Mouse (Mus musculus) forebrain, embryonic 16.5 days (tissue): ENCODE measurements around the gene Mcpt9. TPM values are rescaled to one million over a fixed set of nuclear protein-coding genes. Genes with fewer than 3 reads are reported as not detected.
"Not testable (repeated sequence)": the region's sequence is repeated elsewhere in the genome, so short reads cannot be mapped to it uniquely, and the experiment has no call there.

Experiments used
- ATAC-seq: fragments of 200-750 bp; cut with Nextera tagmentation; 2 replicates; pipeline ENCODE4 v1.8.0; 2017; ENCODE audit warnings: mild to moderate bottlenecking, moderate library complexity
- H3K27ac ChIP-seq: fragments of 300-500 bp; sonication (generic); 2 replicates; pipeline ENCODE4 v1.5.1; 2014; ENCODE audit warnings: low read length, control low read depth
- H3K27me3 ChIP-seq: fragments of 300-500 bp; sonication (generic); replicated peaks from 2 replicates; pipeline ENCODE4 v1.6.1; 2014; ENCODE audit warnings: low read length; ENCODE audit not compliant: control insufficient read depth, insufficient read depth
- H3K36me3 ChIP-seq: fragments of 300-500 bp; sonication (generic); 2 replicates; pipeline ENCODE4 v1.6.1; 2014; ENCODE audit not compliant: control insufficient read depth, insufficient read depth
- H3K4me1 ChIP-seq: fragments of 300-500 bp; sonication (generic); replicated peaks from 2 replicates; pipeline ENCODE4 v1.6.1; 2014; ENCODE audit warnings: low read length; ENCODE audit not compliant: control insufficient read depth, insufficient read depth
- H3K4me2 ChIP-seq: fragments of 300-500 bp; sonication (generic); 2 replicates; pipeline ENCODE4 v1.6.1; 2014; ENCODE audit warnings: mild to moderate bottlenecking, low read length, control low read depth
- H3K4me3 ChIP-seq: fragments of 300-500 bp; sonication (generic); replicated peaks from 2 replicates; pipeline ENCODE4 v1.5.1; 2014; ENCODE audit warnings: mild to moderate bottlenecking, low read length, control low read depth
- H3K9ac ChIP-seq: fragments of 300-500 bp; sonication (generic); replicated peaks from 2 replicates; pipeline ENCODE4 v1.6.1; 2014; ENCODE audit warnings: low read depth, low read length, control low read depth
- H3K9me3 ChIP-seq: fragments of 300-500 bp; sonication (generic); 2 replicates; pipeline ENCODE4 v1.6.1; 2016; ENCODE audit warnings: low read length; ENCODE audit not compliant: control insufficient read depth
- WGBS: fragments of 180-500 bp; shearing (Covaris S2); extraction: QIAGEN DNeasy Blood & Tissue Kit; methylation state at CpG from one replicate; pipeline ENCODE4 v1.1.7; 2014; 5-methylcytosine and 5-hydroxymethylcytosine counted together
- polyA plus RNA-seq: library from polyadenylated mRNA; unstranded; fragments of >200 nt; fragmentation: Nextera tagmentation; extraction: Ambion mirVana; gene quantifications from 2 replicates; pipeline ENCODE4 v1.2.1, GENCODE M21; 2015

Gene Mcpt9
- polyA plus RNA-seq: not detected in 2 replicates

DNA sequence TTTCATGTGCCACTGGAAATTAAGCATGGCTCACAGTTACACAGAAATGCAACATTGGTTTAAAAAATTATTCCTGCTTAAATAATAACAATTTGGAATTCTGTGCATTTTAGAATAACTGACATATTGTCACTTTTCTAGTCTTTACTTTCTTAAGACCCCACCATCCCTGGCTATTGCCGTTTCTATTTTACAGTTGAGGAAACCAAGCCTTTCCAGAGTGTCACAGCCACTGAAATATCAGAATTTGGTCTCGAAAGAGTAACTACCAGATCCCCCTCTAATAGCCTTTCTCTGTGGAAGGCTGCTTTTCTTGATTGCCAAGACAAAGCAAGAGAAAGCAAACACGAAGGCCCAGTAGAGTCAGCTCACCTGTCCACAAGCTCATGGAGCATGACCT lies at the start of gene Mcpt9:
Gene Mcpt9, minus strand, starts transcription at position 101 of the 400 bp plus-strand sequence.
- not testable (repeated sequence) for H3K4me3 ChIP-seq, H3K27ac ChIP-seq, H3K27me3 ChIP-seq, H3K36me3 ChIP-seq, H3K4me2 ChIP-seq, H3K9me3 ChIP-seq, H3K4me1 ChIP-seq, ATAC-seq, H3K9ac ChIP-seq
- WGBS: 85% methylated on average over 3 of the region's 3 CpGs

GRCm38 (mm10) chr14:56062213-56062612 lies 31.9 kb upstream of the Mcpt9 start, which contains the start of gene Mcpt4:
TSS of gene Mcpt4 (minus strand) at chr14:56062313.
- not testable (repeated sequence) for H3K27me3 ChIP-seq, H3K9me3 ChIP-seq, H3K27ac ChIP-seq, H3K9ac ChIP-seq, ATAC-seq, H3K36me3 ChIP-seq, H3K4me2 ChIP-seq, H3K4me1 ChIP-seq, H3K4me3 ChIP-seq
- WGBS: 90% methylated on average over 3 of the region's 3 CpGs

GRCm38 (mm10) chr14:56057722-56058121 lies 27.4 kb upstream of the Mcpt9 start:
- H3K9ac ChIP-seq: no peak overlapping the region
- no peaks in the 10 kb centered on the region for H3K9me3 ChIP-seq
- no peaks in the 10 kb centered on the region for H3K27me3 ChIP-seq
- no peak overlapping the region for H3K4me3 ChIP-seq
- WGBS: 85% methylated on average over 4 of the region's 4 CpGs
- ATAC-seq: no peak
- H3K27ac ChIP-seq: no peak overlapping the region
- H3K4me2 ChIP-seq: no peak overlapping the region
- no peaks in the 10 kb centered on the region for H3K36me3 ChIP-seq
- no peaks in the 10 kb centered on the region for H3K4me1 ChIP-seq

DNA sequence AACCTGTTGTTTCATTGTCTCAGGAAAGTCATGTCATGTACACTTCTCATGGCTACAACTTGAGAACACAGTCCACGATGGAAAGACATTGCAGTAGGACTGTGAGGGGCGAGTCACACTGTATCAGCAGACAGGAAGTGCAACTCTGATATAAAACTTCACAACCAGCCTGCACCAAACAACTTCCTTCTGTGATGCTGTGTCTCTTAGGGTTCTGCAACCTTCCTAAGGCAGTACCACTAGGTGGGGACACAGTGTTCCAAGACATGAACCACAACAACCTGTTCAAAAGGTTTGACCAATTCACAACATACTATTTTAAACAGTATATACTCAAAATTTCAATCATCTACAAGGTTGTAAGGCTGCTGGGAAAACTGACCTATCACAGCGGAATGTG lies 25.1 kb upstream of the Mcpt9 start:
- 88% methylated on average over 3 of the region's 3 CpGs for whole genome bisulfite sequencing
- no peaks in the 10 kb centered on the region for H3K27me3 ChIP-seq
- no peak overlapping the region for H3K4me2 ChIP-seq
- no peak overlapping the region for H3K27ac ChIP-seq
- H3K4me3 ChIP-seq: no peak overlapping the region
- H3K36me3 ChIP-seq: no peaks in the 10 kb centered on the region
- no peak for ATAC-seq
- H3K9me3 ChIP-seq: no peaks in the 10 kb centered on the region
- no peak overlapping the region for H3K9ac ChIP-seq
- no peaks in the 10 kb centered on the region for H3K4me1 ChIP-seq

- not testable (repeated sequence) for H3K4me1 ChIP-seq, H3K36me3 ChIP-seq, ATAC-seq, H3K4me3 ChIP-seq, H3K9me3 ChIP-seq, H3K9ac ChIP-seq, H3K27ac ChIP-seq, H3K27me3 ChIP-seq, H3K4me2 ChIP-seq
- 64% methylated on average over 1 of the region's 1 CpGs for WGBS
Measured at GRCm38 (mm10) chr14:56041792-56042191, 11.5 kb upstream of the Mcpt9 start, which contains the start of gene Mcpt2. TSS of gene Mcpt2 (plus strand) at chr14:56042041.

- Histone ChIP-seq H3K4me1 (no peaks in the 10 kb centered on the region), H3K9ac (no peak overlapping the region), H3K4me3 (no peak overlapping the region), H3K9me3 (no peaks in the 10 kb centered on the region), H3K36me3 (no peaks in the 10 kb centered on the region), H3K4me2 (no peak overlapping the region), H3K27me3 (no peaks in the 10 kb centered on the region), H3K27ac (no peak overlapping the region)
- ATAC-seq: no peak
- WGBS: 80% methylated on average over 2 of the region's 2 CpGs
Measured at GRCm38 (mm10) chr14:56034433-56034832, 4.1 kb upstream of the Mcpt9 start.

DNA sequence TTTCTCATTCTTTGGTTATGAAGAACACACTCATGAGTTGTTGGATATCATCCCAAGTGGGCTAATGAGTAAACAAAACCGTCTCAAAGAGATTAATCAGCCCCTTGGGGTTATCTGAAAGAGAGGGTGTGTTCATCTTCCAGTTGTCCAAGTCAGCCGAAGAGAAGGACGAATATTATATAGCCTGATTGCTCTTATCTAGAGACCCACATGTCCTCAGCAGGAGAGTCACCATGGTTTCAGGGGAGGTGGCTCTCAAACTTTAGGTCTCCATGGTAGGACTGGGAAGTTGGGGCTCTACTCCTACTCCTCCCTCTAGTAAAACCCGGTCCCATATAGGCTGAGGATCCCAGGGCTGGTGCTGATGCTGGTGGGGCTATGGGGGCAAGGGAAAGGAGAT lies 9.0 kb downstream of the Mcpt9 start:
- H3K9me3 ChIP-seq, H3K9ac ChIP-seq, ATAC-seq, H3K27me3 ChIP-seq, H3K36me3 ChIP-seq, H3K4me3 ChIP-seq, H3K4me2 ChIP-seq, H3K4me1 ChIP-seq, H3K27ac ChIP-seq: not testable (repeated sequence)
- WGBS: 84% methylated on average over 3 of the region's 4 CpGs

DNA sequence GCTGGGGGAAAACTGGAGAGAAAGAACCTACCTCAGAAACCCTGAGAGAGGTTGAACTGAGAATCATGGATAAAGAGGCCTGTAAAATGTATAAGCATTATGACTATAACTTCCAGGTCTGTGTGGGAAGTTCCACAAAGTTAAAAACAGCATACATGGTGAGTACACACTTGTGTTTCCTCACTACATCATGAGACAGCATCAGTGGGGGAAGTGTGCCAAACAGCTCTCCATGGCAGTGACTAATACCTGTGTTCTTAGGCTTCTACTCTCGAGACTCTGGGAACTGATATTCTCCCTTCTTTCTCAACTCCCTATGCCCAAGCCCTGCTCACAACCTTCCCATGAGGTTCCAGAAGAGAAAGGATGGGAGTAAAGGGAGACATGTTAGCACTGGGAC lies 10.8 kb downstream of the Mcpt9 start:
- ATAC-seq: no peak
- no peaks in the 10 kb centered on the region for H3K27me3 ChIP-seq
- WGBS: 81% methylated on average over 1 of the region's 1 CpGs
- no peak overlapping the region for H3K4me3 ChIP-seq
- no peak overlapping the region for H3K9ac ChIP-seq
- no peaks in the 10 kb centered on the region for H3K36me3 ChIP-seq
- H3K4me1 ChIP-seq: no peaks in the 10 kb centered on the region
- H3K27ac ChIP-seq: no peak overlapping the region
- no peak overlapping the region for H3K4me2 ChIP-seq
- H3K9me3 ChIP-seq: no peaks in the 10 kb centered on the region

GRCm38 (mm10) chr14:56017671-56018070 lies 12.6 kb downstream of the Mcpt9 start, which contains the start of gene Mcpt1:
TSS of gene Mcpt1 (plus strand) at chr14:56017971.
- H3K27me3 ChIP-seq, ATAC-seq, H3K36me3 ChIP-seq, H3K4me3 ChIP-seq, H3K27ac ChIP-seq, H3K4me2 ChIP-seq, H3K4me1 ChIP-seq, H3K9ac ChIP-seq, H3K9me3 ChIP-seq: not testable (repeated sequence)
- 83% methylated on average over 3 of the region's 3 CpGs for WGBS

DNA sequence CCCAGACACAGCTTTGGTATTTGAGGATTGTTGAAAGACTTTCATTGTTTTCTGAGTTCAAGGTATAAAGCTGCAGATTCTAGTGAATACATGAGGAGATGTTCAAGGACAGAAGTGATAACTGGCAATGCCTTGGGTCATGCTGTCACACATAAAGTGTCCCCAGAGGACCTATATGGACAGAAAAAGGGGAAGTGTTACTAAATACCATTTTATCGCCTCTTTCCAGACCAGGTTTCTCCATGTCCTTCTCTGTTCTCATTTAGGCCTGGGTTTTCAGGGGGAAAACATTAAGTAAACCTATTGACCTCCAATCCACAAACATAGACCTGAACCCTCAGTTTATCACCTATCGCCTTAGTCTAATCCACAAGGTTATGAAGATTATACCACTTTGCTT lies 16.4 kb downstream of the Mcpt9 start:
- Histone ChIP-seq H3K4me1 (no peaks in the 10 kb centered on the region), H3K27me3 (no peaks in the 10 kb centered on the region), H3K4me2 (no peak overlapping the region), H3K27ac (no peak overlapping the region), H3K4me3 (no peak overlapping the region), H3K9ac (no peak overlapping the region), H3K9me3 (no peaks in the 10 kb centered on the region), H3K36me3 (no peaks in the 10 kb centered on the region)
- ATAC-seq: no peak
- WGBS: 95% methylated on average over 2 of the region's 2 CpGs
